Mouse (Mus musculus) fibroblast of lung, adult 2 months (primary cell): Measurements from ENCODE around the gene Krt77.

Source experiments
- DNase-seq: peaks from one replicate; pipeline ENCODE4 v3.0.0-alpha.2; 2011; ENCODE audit warnings: low read depth

Krt77 gene

GRCm38 (mm10) chr15:101833131-101833530 is 36.4 kb downstream of the Krt77 start:
- DNase-seq: no peak

GRCm38 (mm10) chr15:101829441-101829840 is 40.1 kb downstream of the Krt77 start:
- no peak for DNase-seq

GRCm38 (mm10) chr15:101821786-101822185 is 47.7 kb downstream of the Krt77 start:
- no peak for DNase-seq

GRCm38 (mm10) chr15:101817875-101818274 is 51.6 kb downstream of the Krt77 start, which contains the start of gene Krt2:
Gene Krt2 (minus strand): TSS chr15:101818169.
- DNase-seq: no peak
